Mouse (Mus musculus) layer of hippocampus, adult 2 months (tissue): ENCODE measurements around the gene Blvrb. TPM values are rescaled to one million over a fixed set of nuclear protein-coding genes. Genes with fewer than 3 reads are reported as not detected.

Experiments
- DNase-seq, 2 experiments: peaks; one replicate each; pipeline ENCODE4 v3.0.0; 2022; ENCODE audit warnings: low spot score in 2 of 2
- H3K27ac ChIP-seq: fragments of 200-600 bp; 2 replicates; pipeline ENCODE4 v1.8.1; 2022
- H3K4me3 ChIP-seq: fragments of 200-600 bp; 2 replicates; pipeline ENCODE4 v1.8.1; 2022; ENCODE audit warnings: mild to moderate bottlenecking
- CTCF ChIP-seq: fragments of 200-600 bp; conservative IDR thresholded peaks from 2 replicates; pipeline ENCODE4 v1.8.1; 2022; ENCODE audit warnings: antibody characterized with exemption, mild to moderate bottlenecking, moderate library complexity
- total RNA-seq, 2 experiments: library from RNA; stranded (reverse); gene quantifications; 2 replicates each; pipeline ENCODE4 v1.2.3; 2021

The Blvrb gene
- total RNA-seq, 2 experiments from 2014 or later = 17.5 to 18.1 TPM

GRCm38 (mm10) chr7:27480506-27480905 is 32.7 kb downstream of the Blvrb start:
- Histone ChIP-seq H3K4me3 (no peak overlapping the region), H3K27ac (peak overlapping the region; percentile 78; the same call in 1 of the 2 replicates)
- TF ChIP-seq CTCF = no peak
- no peak for DNase-seq

DNA sequence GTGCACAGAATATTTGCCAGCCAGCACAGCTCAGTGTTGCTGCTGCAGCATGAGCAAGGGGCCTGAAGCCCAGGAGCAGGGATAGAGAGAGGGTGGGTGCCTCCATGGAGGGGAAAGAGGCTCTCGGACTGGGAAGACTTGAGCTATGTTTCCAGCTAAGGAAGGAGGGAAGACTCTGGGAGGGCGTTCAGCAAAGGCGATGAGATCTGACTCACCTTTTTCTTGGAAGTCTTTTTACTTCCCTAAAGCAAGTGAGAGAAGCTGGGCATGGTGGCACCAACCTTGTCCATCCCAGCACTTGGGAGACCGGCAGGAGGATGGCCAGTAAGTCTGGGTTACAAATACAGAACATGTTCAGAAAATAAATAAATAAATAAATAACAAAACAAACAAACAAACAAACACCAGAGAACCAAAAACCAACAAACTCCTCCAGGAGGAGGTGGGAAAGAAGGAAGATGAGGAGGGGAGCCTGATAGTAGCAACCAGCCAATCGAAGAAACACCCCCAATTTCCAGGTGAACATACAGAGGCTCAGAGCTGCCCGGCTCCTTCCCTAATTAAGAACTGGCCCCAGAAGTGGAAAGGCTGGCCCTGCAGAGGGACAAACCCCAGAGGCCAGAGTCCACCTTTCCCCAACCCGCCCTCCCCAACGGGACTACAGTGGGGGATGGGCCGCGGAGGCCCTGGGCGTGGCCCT is 33.3 kb downstream of the Blvrb start:
- no peak for DNase-seq
- no peak for TF ChIP-seq CTCF
- Histone ChIP-seq H3K4me3 (peak overlapping the region; percentile 56), H3K27ac (peak overlapping the region; percentile 78)

GRCm38 (mm10) chr7:27481627-27481969 is 33.8 kb downstream of the Blvrb start:
- peak overlapping the region; percentile 56 for H3K4me3 ChIP-seq
- peak overlapping the region; percentile 78 for H3K27ac ChIP-seq
- TF ChIP-seq CTCF = no peak
- DNase-seq = peak; percentile 72 to 75

DNA sequence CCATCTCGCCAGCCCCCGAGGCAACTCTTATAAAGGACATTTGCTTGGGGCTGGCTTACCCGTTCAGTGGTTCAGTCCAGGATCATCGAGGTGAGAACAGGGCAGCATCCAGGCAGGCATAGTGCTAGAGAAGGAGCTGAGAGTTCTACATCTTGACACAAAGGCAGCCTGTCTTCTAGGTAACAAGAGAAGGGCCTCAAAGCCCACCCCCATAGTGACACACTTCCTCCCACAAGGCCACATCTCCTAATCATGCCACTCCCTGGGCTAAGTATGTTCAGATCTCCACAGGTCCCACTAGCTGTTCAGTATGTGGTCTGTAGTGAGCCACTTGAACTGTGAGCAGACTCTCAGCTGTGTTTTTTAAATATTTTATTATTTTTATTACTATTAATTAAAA is 36.1 kb downstream of the Blvrb start:
- TF ChIP-seq CTCF = no peak
- Histone ChIP-seq H3K27ac (no peak overlapping the region), H3K4me3 (no peak overlapping the region)
- no peak for DNase-seq

GRCm38 (mm10) chr7:27486102-27486769 is 38.5 kb downstream of the Blvrb start:
- peak overlapping the region; percentile 81 for H3K4me3 ChIP-seq
- TF ChIP-seq CTCF = no peak
- H3K27ac ChIP-seq = peak overlapping the region; percentile 99
- no peak for DNase-seq

GRCm38 (mm10) chr7:27486770-27487697 is 39.3 kb downstream of the Blvrb start, which contains the start of gene Sertad1:
Gene Sertad1 (plus strand): TSS chr7:27486910.
- Histone ChIP-seq H3K4me3 (peak within 1 kb of the TSS; percentile 81), H3K27ac (peak within 1 kb of the TSS; percentile 99)
- TF ChIP-seq CTCF = peak; percentile 88
- peak; percentile 99 to 100 for DNase-seq

- TF ChIP-seq CTCF = no peak
- peak; percentile 45 to 61 for DNase-seq
- H3K4me3 ChIP-seq = peak overlapping the region; percentile 81
- H3K27ac ChIP-seq = peak overlapping the region; percentile 99
These were observed 40.0 kb downstream of the Blvrb start for GRCm38 (mm10) chr7:27487740-27488268.

DNA sequence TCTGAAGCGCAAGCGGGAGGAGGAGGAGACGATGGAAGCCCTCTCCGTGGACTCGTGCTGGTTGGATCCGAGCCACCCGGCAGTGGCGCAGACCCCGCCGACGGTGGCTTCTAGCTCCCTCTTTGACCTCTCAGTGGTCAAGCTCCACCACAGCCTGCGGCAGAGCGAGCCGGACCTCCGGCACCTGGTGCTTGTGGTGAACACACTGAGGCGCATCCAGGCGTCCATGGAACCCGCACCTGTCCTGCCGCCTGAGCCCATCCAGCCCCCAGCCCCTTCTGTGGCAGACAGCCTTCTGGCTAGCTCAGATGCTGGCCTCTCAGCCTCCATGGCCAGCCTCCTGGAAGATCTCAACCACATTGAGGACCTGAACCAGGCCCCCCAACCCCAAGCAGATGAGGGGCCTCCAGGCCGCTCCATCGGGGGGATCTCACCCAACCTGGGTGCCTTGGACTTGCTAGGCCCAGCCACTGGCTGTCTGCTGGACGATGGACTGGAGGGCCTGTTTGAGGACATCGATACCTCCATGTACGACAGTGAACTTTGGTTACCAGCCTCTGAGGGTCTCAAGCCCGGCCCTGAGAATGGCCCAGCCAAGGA is 41.6 kb downstream of the Blvrb start:
- no peak for TF ChIP-seq CTCF
- DNase-seq = no peak
- peak overlapping the region; percentile 96; the same call in 1 of the 2 replicates for H3K27ac ChIP-seq
- H3K4me3 ChIP-seq = no peak overlapping the region

DNA sequence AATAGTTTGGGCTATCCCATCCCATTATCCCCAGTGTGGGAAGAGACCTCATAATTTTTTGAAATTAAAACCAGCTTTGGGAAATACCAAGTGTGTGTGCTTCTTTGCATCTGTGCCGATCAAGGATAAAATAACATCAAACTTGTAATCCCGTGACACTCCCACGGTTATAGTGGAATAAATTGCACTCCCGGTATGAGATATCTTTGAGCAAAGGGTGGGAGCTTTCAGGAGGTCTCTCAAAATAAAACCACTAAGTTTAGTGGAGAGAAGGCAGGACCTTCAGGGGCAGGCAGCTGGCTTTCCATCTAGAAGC is 42.4 kb downstream of the Blvrb start:
- DNase-seq = no peak
- peak overlapping the region; percentile 57 for H3K4me3 ChIP-seq
- H3K27ac ChIP-seq = peak overlapping the region; percentile 96
- no peak for TF ChIP-seq CTCF

- DNase-seq = peak; percentile 81 to 86
- H3K4me3 ChIP-seq = peak overlapping the region; percentile 57
- peak; percentile 98 for TF ChIP-seq CTCF
- H3K27ac ChIP-seq = peak overlapping the region; percentile 96
These were observed 43.0 kb downstream of the Blvrb start for GRCm38 (mm10) chr7:27490543-27491329.

DNA sequence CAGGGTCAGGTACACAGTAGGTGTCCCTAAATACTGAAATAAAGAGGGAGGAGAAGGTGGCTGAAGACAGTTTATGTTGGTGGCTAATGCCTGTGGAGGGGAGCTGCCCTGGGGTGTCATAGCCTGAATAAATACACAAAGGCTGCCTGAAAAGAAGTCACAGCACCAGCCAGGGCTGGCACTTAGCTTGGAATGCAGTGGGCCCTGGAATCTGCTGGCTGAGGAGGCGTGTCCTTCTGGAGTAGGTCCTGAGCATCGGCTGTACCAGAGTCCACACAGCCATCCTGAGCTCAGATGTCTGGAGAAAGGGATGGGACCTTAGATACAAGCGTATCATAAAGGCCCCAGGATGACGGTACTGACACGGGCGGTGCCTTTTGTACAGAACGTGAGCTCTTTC is 44.1 kb downstream of the Blvrb start:
- no peak for DNase-seq
- TF ChIP-seq CTCF = no peak
- H3K4me3 ChIP-seq = no peak overlapping the region
- H3K27ac ChIP-seq = no peak overlapping the region

DNA sequence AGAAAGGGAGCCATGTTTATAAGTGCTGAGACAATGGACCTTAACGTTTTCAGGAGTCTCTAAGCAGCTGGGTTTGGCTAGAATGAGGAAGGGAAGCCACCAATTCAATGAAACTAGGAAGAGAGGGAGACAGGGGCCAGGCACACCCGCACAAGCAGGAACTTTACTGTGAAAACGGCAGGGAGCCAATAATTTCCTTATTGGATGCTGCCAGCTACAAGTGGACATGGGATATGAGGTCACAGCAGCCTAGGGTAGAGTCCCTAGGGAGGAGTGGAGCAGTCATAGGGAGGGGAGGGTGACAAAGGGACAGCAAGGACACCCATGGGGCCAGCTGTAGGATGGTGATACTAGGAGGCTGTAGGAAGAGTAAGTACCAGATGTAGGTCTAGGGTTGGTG is 45.2 kb downstream of the Blvrb start:
- DNase-seq = no peak
- H3K27ac ChIP-seq = no peak overlapping the region
- H3K4me3 ChIP-seq = no peak overlapping the region
- TF ChIP-seq CTCF = no peak
